Mouse (Mus musculus) cortical plate, adult 2 months (tissue): ENCODE results near the gene Sowahb.

ENCODE experiments used
- CTCF ChIP-seq: fragments of 200-500 bp; IDR thresholded peaks from 2 replicates; pipeline ENCODE4 v1.5.1; 2011; ENCODE audit warnings: mild to moderate bottlenecking, control low read depth, low read length; ENCODE audit not compliant: insufficient read depth; ENCODE audit errors: extremely low read depth
- POLR2A ChIP-seq: fragments of 200-500 bp; IDR thresholded peaks from 2 replicates; pipeline ENCODE4 v1.6.1; 2011; ENCODE audit warnings: mild to moderate bottlenecking, low read length, control low read depth; ENCODE audit not compliant: insufficient read depth; ENCODE audit errors: extremely low read depth

DNA sequence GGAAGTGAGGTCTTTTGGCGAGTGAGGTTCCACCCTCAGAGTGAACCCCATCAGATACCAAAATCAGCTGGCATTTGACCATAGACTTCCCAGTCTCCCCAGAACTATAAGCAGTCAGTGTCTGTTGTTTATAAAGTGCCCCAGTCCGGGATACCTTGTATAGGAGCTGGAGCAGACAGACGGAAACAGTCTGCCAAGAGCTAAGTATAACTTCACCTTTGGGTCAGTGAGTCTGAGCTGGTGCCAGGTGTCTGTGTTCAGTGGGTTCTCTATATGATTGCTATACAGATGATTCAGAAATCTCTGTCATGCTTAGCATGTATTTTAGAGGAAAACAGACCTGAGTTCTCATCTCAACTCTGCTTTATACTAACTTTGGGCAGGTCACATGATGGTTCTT lies 52.7 kb downstream of the Sowahb start:
- TF ChIP-seq CTCF (no peak), POLR2A (no peak)
